Mouse (Mus musculus): ENCODE measurements around the gene BC048562. TPM values are rescaled to one million over a fixed set of nuclear protein-coding genes. Genes with fewer than 3 reads are reported as not detected.
A peak's percentile ranks its signal among the peaks of the same experiment; 100 is the strongest.

BC048562 gene
- polyA plus RNA-seq, 1 experiment from 2014 or later: not detected

DNA sequence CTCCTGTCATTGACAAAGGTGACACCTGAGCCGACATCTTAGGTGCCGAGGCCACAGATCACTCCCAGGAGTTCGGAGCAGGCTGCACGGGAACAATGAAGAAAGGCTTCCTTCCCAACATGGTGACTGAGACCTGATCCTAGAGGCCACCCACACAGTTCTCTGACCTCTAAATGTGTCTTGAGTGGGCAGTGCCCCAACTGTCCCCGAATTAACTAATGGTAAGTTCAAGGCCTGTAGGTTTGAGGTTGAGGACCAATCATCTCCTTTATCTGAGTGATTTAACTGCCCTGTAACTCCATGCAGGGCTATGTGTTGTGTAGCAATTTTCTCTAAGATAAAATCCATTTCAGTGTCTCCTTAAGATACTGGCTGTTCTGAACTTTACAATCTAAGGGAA, 33.1 kb downstream of the BC048562 start:
- WGBS (ENCODE audit: insufficient replicate concordance): 69% methylated on average over 5 of the region's 5 CpGs
- TF ChIP-seq EP300 (IDR thresholded peaks at IDR 0.05; ENCODE audit: low read depth): no peak
- ATAC-seq: no peak

GRCm38 (mm10) chr9:108469845-108470244, 33.6 kb downstream of the BC048562 start:
- H3K4me2 ChIP-seq (ENCODE audit: low read depth, low read length): no peak overlapping the region
- no peak overlapping the region for H3K9ac ChIP-seq (replicated peaks)
- DNase-seq (no peak), ATAC-seq (no peak)
- H3K4me1 ChIP-seq (ENCODE audit: insufficient read depth): no peaks in the 10 kb centered on the region
- H3K36me3 ChIP-seq (replicated peaks; ENCODE audit: insufficient read depth, low read length): peaks cover 6% of the 10 kb centered on the region; the same call in 1 of the 2 replicates
- 57% methylated on average over 4 of the region's 4 CpGs for WGBS (ENCODE audit: insufficient replicate concordance)
- no peak overlapping the region for H3K27ac ChIP-seq (ENCODE audit: low read depth)
- TF ChIP-seq CTCF (IDR thresholded peaks at IDR 0.05; ENCODE audit: low read depth): no peak
- no peak for TF ChIP-seq EP300 (IDR thresholded peaks at IDR 0.05; ENCODE audit: low read depth)
- H3K27me3 ChIP-seq (ENCODE audit: insufficient read depth, low read length): no peaks in the 10 kb centered on the region
- no peaks in the 10 kb centered on the region for H3K9me3 ChIP-seq (ENCODE audit: low read length)
- H3K4me3 ChIP-seq (ENCODE audit: low read depth, low read length): no peak overlapping the region

More for the DNA sequence above, 33.1 kb downstream of the BC048562 start:
- Histone ChIP-seq H3K36me3 (replicated peaks; ENCODE audit: insufficient read depth, low read length) (peaks cover 6% of the 10 kb centered on the region; the same call in 1 of the 2 replicates), H3K4me2 (ENCODE audit: low read depth, low read length) (no peak overlapping the region), H3K27me3 (ENCODE audit: insufficient read depth, low read length) (no peaks in the 10 kb centered on the region), H3K9me3 (ENCODE audit: low read length) (no peaks in the 10 kb centered on the region), H3K4me1 (ENCODE audit: insufficient read depth) (no peaks in the 10 kb centered on the region), H3K9ac (replicated peaks) (no peak overlapping the region), H3K27ac (ENCODE audit: low read depth) (no peak overlapping the region), H3K4me3 (ENCODE audit: low read depth, low read length) (no peak overlapping the region)
- no peak for DNase-seq

DNA sequence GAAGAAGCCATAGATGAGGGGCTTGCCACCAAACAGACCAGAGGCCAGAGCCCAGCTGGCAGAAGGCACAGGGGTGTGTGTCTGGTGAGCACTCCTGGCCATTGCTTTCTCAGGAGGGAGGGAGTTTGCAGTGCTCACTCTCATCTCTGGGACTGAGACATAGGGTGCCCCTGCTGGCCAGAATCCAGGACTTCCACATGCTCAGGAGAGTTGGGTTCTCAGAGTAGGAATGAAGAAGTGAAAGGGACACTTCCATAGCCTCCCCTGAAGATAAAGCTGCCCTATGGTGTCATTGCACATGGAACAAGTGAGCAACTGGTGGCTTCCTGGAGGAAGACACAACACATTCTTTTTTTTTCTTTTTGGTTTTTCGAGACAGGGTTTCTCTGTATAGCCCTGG, 38.2 kb downstream of the BC048562 start:
- ATAC-seq: no peak

DNA sequence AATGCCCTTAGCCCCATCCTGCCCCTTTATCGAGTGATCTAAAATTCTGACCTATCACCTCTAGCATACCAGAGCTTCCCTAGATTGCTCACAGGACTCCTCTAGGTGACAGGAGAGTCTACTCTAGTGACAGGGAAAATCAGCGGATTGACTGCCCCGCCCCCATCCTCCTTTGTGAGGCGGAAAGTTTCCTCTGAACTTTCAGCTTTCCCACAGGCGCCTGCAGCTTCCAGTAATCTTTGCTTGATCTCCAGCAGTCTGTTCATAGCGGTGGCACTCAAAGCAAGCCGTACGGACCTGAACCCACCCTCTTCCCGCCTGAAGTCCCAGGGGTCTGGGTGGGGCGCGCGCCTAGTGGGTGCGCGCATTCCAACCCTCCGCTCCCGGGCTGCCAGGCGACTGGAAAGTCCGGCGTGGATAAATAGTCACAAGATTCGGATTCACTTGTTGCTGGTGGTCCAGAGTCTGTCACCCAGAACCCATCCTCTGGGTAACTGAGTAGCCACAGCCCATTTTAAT, 42.4 kb downstream of the BC048562 start:
- TF ChIP-seq CTCF (IDR thresholded peaks at IDR 0.05; ENCODE audit: low read depth): no peak
- TF ChIP-seq EP300 (IDR thresholded peaks at IDR 0.05; ENCODE audit: low read depth): no peak
- peak; percentile 76 for ATAC-seq
- Histone ChIP-seq H3K9me3 (ENCODE audit: low read length) (no peaks in the 10 kb centered on the region), H3K9ac (replicated peaks) (no peak overlapping the region; the same call in 1 of the 2 replicates), H3K4me2 (ENCODE audit: low read depth, low read length) (peak overlapping the region; percentile 68), H3K36me3 (replicated peaks; ENCODE audit: insufficient read depth, low read length) (no peaks in the 10 kb centered on the region), H3K27ac (ENCODE audit: low read depth) (no peak overlapping the region), H3K4me3 (ENCODE audit: low read depth, low read length) (peak overlapping the region; percentile 46), H3K27me3 (ENCODE audit: insufficient read depth, low read length) (no peaks in the 10 kb centered on the region), H3K4me1 (ENCODE audit: insufficient read depth) (peaks cover 6% of the 10 kb centered on the region; the same call in 1 of the 2 replicates)
- 2% methylated on average over 20 of the region's 20 CpGs for WGBS (ENCODE audit: insufficient replicate concordance)
- DNase-seq: peak; percentile 63

More for the DNA sequence above, 38.2 kb downstream of the BC048562 start:
- peak; percentile 34 for TF ChIP-seq CTCF (IDR thresholded peaks at IDR 0.05; ENCODE audit: low read depth)
- no peak for TF ChIP-seq EP300 (IDR thresholded peaks at IDR 0.05; ENCODE audit: low read depth)
- Histone ChIP-seq H3K9ac (replicated peaks) (no peak overlapping the region), H3K4me2 (ENCODE audit: low read depth, low read length) (no peak overlapping the region), H3K27ac (ENCODE audit: low read depth) (no peak overlapping the region), H3K27me3 (ENCODE audit: insufficient read depth, low read length) (no peaks in the 10 kb centered on the region), H3K36me3 (replicated peaks; ENCODE audit: insufficient read depth, low read length) (no peaks in the 10 kb centered on the region), H3K4me1 (ENCODE audit: insufficient read depth) (peaks cover 6% of the 10 kb centered on the region; the same call in 1 of the 2 replicates), H3K4me3 (ENCODE audit: low read depth, low read length) (no peak overlapping the region), H3K9me3 (ENCODE audit: low read length) (no peaks in the 10 kb centered on the region)
- DNase-seq: no peak
- WGBS (ENCODE audit: insufficient replicate concordance): 63% methylated on average over 1 of the region's 1 CpGs

DNA sequence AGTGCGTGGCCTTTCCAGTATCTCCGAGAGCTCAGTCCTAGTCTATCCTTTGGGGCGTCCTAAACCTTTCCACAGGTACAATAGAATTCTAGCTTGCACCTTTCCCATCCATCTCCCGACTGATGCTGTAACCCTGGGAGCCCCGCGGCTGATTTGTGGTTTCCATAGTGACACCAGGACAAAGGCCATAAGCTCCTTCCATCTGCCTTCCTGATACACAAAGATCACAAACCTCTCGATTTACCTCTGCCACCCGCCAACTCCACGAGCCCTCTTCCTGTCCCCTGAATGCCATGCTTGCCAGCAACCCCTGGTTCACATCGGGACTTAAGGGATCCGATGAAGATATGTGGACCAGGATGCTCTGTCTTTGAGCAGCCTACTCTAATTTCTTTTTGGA, 43.0 kb downstream of the BC048562 start:
- Histone ChIP-seq H3K36me3 (replicated peaks; ENCODE audit: insufficient read depth, low read length) (no peaks in the 10 kb centered on the region), H3K27me3 (ENCODE audit: insufficient read depth, low read length) (no peaks in the 10 kb centered on the region), H3K4me3 (ENCODE audit: low read depth, low read length) (no peak overlapping the region), H3K4me2 (ENCODE audit: low read depth, low read length) (peak overlapping the region; percentile 68), H3K9ac (replicated peaks) (no peak overlapping the region), H3K27ac (ENCODE audit: low read depth) (no peak overlapping the region), H3K4me1 (ENCODE audit: insufficient read depth) (peaks cover 6% of the 10 kb centered on the region; the same call in 1 of the 2 replicates), H3K9me3 (ENCODE audit: low read length) (no peaks in the 10 kb centered on the region)
- WGBS (ENCODE audit: insufficient replicate concordance): 34% methylated on average over 11 of the region's 11 CpGs
- no peak for ATAC-seq
- no peak for DNase-seq
- TF ChIP-seq EP300 (IDR thresholded peaks at IDR 0.05; ENCODE audit: low read depth): no peak
- no peak for TF ChIP-seq CTCF (IDR thresholded peaks at IDR 0.05; ENCODE audit: low read depth)

DNA sequence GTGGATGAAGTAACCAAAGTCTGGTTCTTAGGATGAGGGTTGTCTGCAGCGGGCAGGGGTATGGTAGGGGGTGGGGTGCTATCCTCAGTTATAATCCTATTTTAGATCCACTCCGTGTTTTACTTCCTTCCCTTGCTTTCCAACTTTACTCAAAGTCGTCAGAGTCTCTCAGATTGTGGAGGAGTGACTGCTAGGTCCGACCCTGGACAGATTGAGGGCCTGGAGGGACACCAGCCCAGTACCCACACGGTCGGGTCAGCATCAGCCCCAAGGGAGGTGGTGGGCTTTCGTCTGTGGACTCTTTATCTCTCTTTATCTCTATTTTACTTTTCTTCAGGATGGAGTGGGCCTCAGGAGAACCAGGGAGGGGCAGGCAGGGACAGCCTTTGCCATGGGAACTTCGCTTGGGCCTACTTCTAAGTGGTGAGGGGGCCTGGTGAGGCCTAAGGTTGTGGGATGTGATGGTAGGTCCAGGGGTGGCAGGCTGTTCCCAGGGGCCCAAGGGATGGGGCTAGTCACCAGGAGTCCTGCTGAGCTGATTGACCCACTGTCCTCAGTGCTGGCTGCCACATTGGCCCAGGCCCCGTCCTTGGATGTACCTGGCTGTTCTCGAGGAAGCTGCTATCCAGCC, 43.6 kb downstream of the BC048562 start, which contains the start of gene Lamb2:
Gene Lamb2, plus strand, starts transcription at position 16 of the 631 bp plus-strand sequence.
- no peak within 1 kb of the TSS for H3K27ac ChIP-seq (ENCODE audit: low read depth)
- DNase-seq: no peak
- peak within 1 kb of the TSS; percentile 47; the same call in 1 of the 2 replicates for H3K9ac ChIP-seq (replicated peaks)

More for the DNA sequence above, 43.6 kb downstream of the BC048562 start, which contains the start of gene Lamb2:
- 17% methylated on average over 10 of the region's 10 CpGs for WGBS (ENCODE audit: insufficient replicate concordance)
- H3K9me3 ChIP-seq (ENCODE audit: low read length): no peaks in the 10 kb centered on the region
- peak within 1 kb of the TSS; percentile 68 for H3K4me2 ChIP-seq (ENCODE audit: low read depth, low read length)
- TF ChIP-seq EP300 (IDR thresholded peaks at IDR 0.05; ENCODE audit: low read depth) (no peak), CTCF (IDR thresholded peaks at IDR 0.05; ENCODE audit: low read depth) (no peak)
- H3K27me3 ChIP-seq (ENCODE audit: insufficient read depth, low read length): no peaks in the 10 kb centered on the region
- peak within 1 kb of the TSS; percentile 46 for H3K4me3 ChIP-seq (ENCODE audit: low read depth, low read length)
- H3K4me1 ChIP-seq (ENCODE audit: insufficient read depth): peaks cover 6% of the 10 kb centered on the region; the same call in 1 of the 2 replicates
- H3K36me3 ChIP-seq (replicated peaks; ENCODE audit: insufficient read depth, low read length): no peaks in the 10 kb centered on the region
- ATAC-seq: peak; percentile 38; the same call in 1 of the 2 replicates

Data from liver, postnatal 0 days (tissue).